Mouse (Mus musculus) left cerebral cortex, adult 2 months (tissue): ENCODE results near the gene Serf2. TPM values are rescaled to one million over a fixed set of nuclear protein-coding genes. Genes with fewer than 3 reads are reported as not detected.

ENCODE experiments used
- DNase-seq, 2 experiments: peaks; one replicate each; pipeline ENCODE4 v3.0.0; 2021 to 2022; ENCODE audit warnings: low spot score in 2 of 2, mixed read lengths in 1 of 2; ENCODE audit errors: extremely low spot score in 1 of 2
- H3K27ac ChIP-seq: fragments of 200-600 bp; 2 replicates; pipeline ENCODE4 v1.8.1; 2022
- H3K4me3 ChIP-seq: fragments of 200-600 bp; 2 replicates; pipeline ENCODE4 v1.8.1; 2022
- CTCF ChIP-seq: fragments of 200-600 bp; IDR thresholded peaks from 2 replicates; pipeline ENCODE4 v1.8.1; 2022; ENCODE audit warnings: antibody characterized with exemption, mild to moderate bottlenecking, moderate library complexity
- intact Hi-C: fragments of 180-260 bp; cut with DNase I; formaldehyde crosslinking; loops from one replicate; pipeline ENCODE4 v1.15.1; 2025
- total RNA-seq, 2 experiments: library from RNA; stranded (reverse); gene quantifications; 2 replicates each; pipeline ENCODE4 v1.2.3; 2021

Serf2 gene
- total RNA-seq, 2 experiments from 2014 or later: 152 to 164 TPM

GRCm38 (mm10) chr2:121425890-121426289, 23.1 kb upstream of the Serf2 start:
- Histone ChIP-seq H3K4me3 (no peak overlapping the region), H3K27ac (no peak overlapping the region)
- TF ChIP-seq CTCF: no peak
- DNase-seq: no peak
- intact Hi-C loops: no loop called here

DNA sequence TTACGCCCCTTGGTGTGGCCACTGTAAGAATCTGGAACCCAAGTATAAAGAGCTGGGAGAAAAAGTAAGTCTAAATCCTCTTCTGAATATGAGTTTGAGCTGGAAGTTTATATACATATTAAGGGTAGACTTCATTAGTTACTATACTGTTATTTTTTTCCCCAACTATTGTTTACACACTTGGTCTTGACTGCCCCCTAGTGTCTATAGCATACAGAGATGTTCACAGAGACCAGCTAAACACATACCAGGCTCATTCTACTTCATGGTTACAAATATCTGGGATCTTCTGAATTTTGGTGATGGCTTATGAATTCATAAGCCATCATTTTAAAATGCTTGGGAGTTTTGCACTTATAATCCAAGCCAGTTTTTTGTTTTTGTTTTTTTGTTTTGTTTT, 14.1 kb upstream of the Serf2 start:
- H3K27ac ChIP-seq: no peak overlapping the region
- intact Hi-C loops: no loop called here
- peak; percentile 62 for TF ChIP-seq CTCF
- no peak for DNase-seq
- no peak overlapping the region for H3K4me3 ChIP-seq

DNA sequence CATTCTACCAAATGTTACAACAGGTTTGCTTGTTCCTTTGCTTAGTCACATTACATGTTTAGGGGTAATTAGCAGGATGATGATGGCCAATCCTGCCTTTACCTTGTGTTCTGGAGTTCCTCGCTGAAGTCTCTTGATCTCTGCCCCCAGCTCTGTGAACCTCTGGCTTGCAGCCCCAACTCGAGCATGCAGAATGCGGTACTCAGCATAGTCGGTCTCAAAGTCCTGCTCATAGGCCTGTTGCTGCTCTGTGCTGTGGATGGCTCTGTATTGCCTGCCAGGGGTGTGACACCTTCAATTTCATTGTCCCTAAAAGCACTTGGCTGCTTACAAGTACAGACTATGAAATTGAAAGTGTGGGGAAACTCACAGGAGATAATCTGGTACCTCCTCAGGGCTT, 9.2 kb upstream of the Serf2 start:
- no peak for TF ChIP-seq CTCF
- intact Hi-C loops: no loop called here

GRCm38 (mm10) chr2:121440834-121441605, 8.0 kb upstream of the Serf2 start:
- no peak for DNase-seq
- no peak for TF ChIP-seq CTCF
- no peak overlapping the region for H3K27ac ChIP-seq
- H3K4me3 ChIP-seq: no peak overlapping the region
- intact Hi-C loops: no loop called here

More for the DNA sequence above, 9.2 kb upstream of the Serf2 start:
- no peak overlapping the region for H3K27ac ChIP-seq
- DNase-seq: no peak
- H3K4me3 ChIP-seq: no peak overlapping the region

DNA sequence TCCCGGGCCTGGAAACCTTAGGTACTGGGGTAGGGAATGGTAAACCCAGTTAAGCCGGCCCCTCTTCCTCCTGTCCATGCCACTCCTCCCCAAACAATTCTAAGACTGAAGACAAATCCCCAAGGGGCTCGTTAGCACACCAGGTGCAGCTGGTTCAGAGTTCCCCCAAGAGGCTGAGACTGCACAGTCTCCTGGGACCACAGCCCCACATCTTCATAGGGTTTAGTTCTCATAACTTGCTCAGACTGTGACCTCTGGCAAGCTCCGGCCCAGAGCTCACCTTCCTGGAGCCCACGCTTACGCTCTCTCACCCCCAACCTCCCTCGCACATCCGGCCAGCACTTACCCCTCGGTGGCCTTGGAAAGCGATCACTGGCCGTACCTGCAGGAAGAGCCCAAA, 7.2 kb upstream of the Serf2 start:
- Histone ChIP-seq H3K4me3 (peak overlapping the region; percentile 33; the same call in 1 of the 2 replicates), H3K27ac (no peak overlapping the region)
- no peak for TF ChIP-seq CTCF
- intact Hi-C loops: no loop called here
- no peak for DNase-seq

DNA sequence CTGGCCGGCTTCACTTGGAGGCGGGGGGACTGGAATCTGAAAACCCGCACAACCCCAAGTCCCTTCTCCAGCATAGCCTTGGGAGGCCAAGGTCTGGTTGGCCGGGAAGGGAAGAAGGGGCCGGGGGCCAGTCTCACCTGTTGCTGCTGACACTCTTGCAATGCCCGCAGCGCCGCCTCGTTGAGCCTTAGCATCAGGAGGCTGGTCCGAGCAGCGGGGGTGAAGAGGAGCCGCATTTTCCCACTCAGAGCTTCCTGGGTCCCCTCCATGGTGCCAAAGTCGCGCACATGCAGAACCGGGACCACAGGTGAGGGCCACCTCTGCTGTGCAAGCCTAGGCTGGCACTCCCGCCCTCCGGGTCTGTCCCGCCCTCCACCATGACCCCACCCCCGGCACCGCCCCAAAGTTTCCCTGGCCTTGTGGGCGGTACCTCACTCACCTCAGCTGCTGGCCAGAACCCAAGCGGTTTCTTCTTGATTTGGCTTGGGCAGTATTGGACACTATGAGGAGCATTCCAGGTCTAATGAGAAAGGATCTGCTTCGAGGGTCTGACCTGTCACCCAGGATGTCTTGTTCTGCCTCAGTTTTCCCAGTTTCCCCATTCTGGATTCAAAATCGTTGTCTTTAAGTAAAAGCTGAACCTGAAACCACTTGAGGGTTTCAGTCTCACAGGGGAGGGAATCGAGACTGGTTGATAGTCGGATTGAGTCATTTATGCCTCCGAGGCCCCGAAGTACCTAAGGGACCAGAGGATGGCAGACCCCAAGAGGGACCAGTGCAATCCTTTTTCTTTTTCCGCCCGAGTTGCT, 6.5 kb upstream of the Serf2 start:
- intact Hi-C loops: no loop called here
- H3K4me3 ChIP-seq: peak overlapping the region; percentile 33
- no peak overlapping the region for H3K27ac ChIP-seq
- DNase-seq: no peak
- TF ChIP-seq CTCF: no peak

DNA sequence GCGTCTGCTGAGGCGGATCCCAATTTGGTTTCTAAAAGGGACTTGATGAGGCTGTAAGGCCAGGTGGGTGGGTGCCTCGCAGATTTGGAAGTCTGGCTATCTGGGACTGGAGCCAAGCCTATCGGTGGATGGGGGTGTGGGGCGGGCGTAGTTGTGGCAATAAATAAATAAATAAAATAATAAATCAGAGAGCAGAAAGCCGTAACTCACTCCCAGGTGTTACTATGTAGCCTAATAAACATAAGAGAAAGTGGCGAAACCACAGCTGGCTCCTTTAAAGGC, 6.0 kb upstream of the Serf2 start:
- intact Hi-C loops: no loop called here

GRCm38 (mm10) chr2:121444178-121444577, 4.8 kb upstream of the Serf2 start, which contains the start of gene Ell3:
Gene Ell3, minus strand, starts transcription at chr2:121444278.
- Histone ChIP-seq H3K4me3 (no peak within 1 kb of the TSS), H3K27ac (no peak within 1 kb of the TSS)
- intact Hi-C loops: no loop called here

More for the DNA sequence above, 6.0 kb upstream of the Serf2 start:
- Histone ChIP-seq H3K4me3 (peak overlapping the region; percentile 33), H3K27ac (no peak overlapping the region)
- TF ChIP-seq CTCF: no peak
- no peak for DNase-seq

GRCm38 (mm10) chr2:121445117-121445516, 3.9 kb upstream of the Serf2 start:
- intact Hi-C loops: no loop called here
- DNase-seq: no peak
- H3K4me3 ChIP-seq: no peak overlapping the region
- H3K27ac ChIP-seq: no peak overlapping the region
- no peak for TF ChIP-seq CTCF

More at GRCm38 (mm10) chr2:121444178-121444577, 4.8 kb upstream of the Serf2 start, which contains the start of gene Ell3:
- TF ChIP-seq CTCF: no peak
- no peak for DNase-seq

- H3K27ac ChIP-seq: no peak overlapping the region
- TF ChIP-seq CTCF: no peak
- intact Hi-C loops: no loop called here
- no peak for DNase-seq
- no peak overlapping the region for H3K4me3 ChIP-seq
These were observed 2.5 kb upstream of the Serf2 start for GRCm38 (mm10) chr2:121446506-121446905.

DNA sequence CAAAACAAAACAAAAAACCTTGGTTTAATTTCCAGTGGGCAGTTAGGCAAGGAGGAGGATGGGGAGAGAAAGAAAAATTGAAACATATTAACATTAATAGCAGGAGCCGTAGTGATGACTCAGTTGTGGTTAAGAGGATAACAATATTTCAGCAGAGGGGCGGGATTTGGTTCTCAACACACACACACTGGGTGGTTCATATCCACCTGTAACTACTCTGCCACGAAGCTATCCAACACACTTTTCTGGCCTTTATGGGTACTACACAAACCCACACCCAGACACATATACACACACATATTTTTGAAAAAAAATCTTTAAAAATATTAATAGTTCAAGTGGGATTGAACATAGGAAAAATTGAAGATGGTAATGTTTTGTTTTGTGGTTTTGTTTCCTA, 2.0 kb upstream of the Serf2 start:
- Histone ChIP-seq H3K4me3 (no peak overlapping the region), H3K27ac (no peak overlapping the region)
- no peak for DNase-seq
- TF ChIP-seq CTCF: no peak
- intact Hi-C loops: no loop called here

DNA sequence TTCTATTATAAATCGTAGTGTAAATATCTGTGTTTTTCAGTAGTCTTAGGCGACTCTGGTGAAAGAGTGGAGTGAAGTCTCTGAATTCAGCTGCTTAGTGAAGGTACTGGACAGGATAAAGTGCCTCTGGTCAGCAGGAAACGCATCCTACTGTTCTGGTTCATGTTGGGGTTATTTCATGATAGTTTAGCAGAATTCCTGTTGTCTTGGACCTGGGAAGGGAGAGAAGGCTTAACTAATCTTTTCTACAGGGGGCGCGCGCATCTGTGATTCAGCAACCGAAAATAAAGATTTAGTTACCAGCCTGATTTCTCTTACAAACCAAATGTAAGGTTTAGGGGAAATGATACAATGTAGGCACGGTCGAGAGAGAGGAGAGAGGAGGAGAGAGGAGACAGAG, 859 bp upstream of the Serf2 start:
- Histone ChIP-seq H3K27ac (peak overlapping the region; percentile 9; the same call in 1 of the 2 replicates), H3K4me3 (0 out of 2 replicates have a peak overlapping the region, but pooled peaks have one; percentile 17)
- TF ChIP-seq CTCF: peak; percentile 40
- intact Hi-C loops: no loop called here
- no peak for DNase-seq
